Mouse (Mus musculus) stomach, embryonic 15.5 days (tissue): ENCODE results near the gene Scn8a. TPM values are rescaled to one million over a fixed set of nuclear protein-coding genes. Genes with fewer than 3 reads are reported as not detected.
A peak's percentile ranks its signal among the peaks of the same experiment; 100 is the strongest.

Experiments used
- ATAC-seq: fragments of 200-750 bp; cut with Nextera tagmentation; 2 replicates; pipeline ENCODE4 v1.8.0; 2017; ENCODE audit warnings: low read depth, moderate number of reproducible peaks, moderate TSS enrichment; ENCODE audit not compliant: insufficient read depth, low FRiP score
- H3K27ac ChIP-seq: fragments of 300-500 bp; sonication (generic); 2 replicates; pipeline ENCODE4 v1.5.1; 2015; ENCODE audit warnings: mild to moderate bottlenecking, inconsistent platforms
- H3K27me3 ChIP-seq: fragments of 300-500 bp; sonication (generic); replicated peaks from 2 replicates; pipeline ENCODE4 v1.6.1; 2015; ENCODE audit warnings: inconsistent platforms
- H3K36me3 ChIP-seq: fragments of 300-500 bp; sonication (generic); 2 replicates; pipeline ENCODE4 v1.6.1; 2015; ENCODE audit warnings: inconsistent platforms
- H3K4me1 ChIP-seq: fragments of 300-500 bp; sonication (generic); 2 replicates; pipeline ENCODE4 v1.6.1; 2015; ENCODE audit warnings: inconsistent platforms
- H3K4me2 ChIP-seq: fragments of 300-500 bp; sonication (generic); 2 replicates; pipeline ENCODE4 v1.6.1; 2015; ENCODE audit warnings: mild to moderate bottlenecking, inconsistent platforms
- H3K4me3 ChIP-seq: fragments of 300-500 bp; sonication (generic); replicated peaks from 2 replicates; pipeline ENCODE4 v1.5.1; 2015; ENCODE audit warnings: inconsistent platforms
- H3K9ac ChIP-seq: fragments of 300-500 bp; sonication (generic); 2 replicates; pipeline ENCODE4 v1.6.1; 2015; ENCODE audit warnings: inconsistent platforms
- H3K9me3 ChIP-seq: fragments of 300-500 bp; sonication (generic); 2 replicates; pipeline ENCODE4 v1.6.1; 2016; ENCODE audit warnings: inconsistent platforms
- WGBS: fragments of 180-500 bp; shearing (Covaris S2); methylation state at CpG from one replicate; pipeline ENCODE4 v1.1.7; 2015; 5-methylcytosine and 5-hydroxymethylcytosine counted together
- polyA plus RNA-seq: library from polyadenylated mRNA; unstranded; fragments of >200 nt; fragmentation: Nextera tagmentation; extraction: Ambion mirVana; gene quantifications from 2 replicates; pipeline ENCODE4 v1.2.1, GENCODE M21; 2015

The Scn8a gene
- polyA plus RNA-seq, 1 experiment from 2014 or later, result 2.2 TPM

DNA sequence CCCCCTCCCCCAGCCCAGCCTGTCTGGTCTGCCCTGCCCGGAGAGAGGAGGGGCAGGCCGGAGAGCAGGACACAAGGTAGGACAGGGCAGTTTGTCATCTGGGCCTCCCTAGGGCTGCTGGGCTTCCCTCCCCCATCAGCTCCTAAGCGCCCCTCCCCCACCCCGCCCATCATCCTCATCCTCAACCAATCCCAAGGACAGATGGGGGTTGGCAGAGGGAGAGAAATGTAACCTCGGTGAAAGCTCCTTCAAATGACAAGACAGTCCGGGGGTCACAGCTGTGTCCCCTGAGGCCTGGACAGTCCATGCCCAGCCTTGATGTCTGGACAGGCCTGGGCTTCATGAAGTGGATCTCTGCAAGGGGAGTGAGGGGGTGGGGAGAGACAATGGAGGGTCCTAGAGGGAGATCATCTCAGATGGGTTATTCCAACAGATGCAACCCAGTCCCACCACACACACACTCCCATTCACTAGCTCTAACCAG, 196.7 kb downstream of the Scn8a start:
- Histone ChIP-seq H3K4me3 (no peak overlapping the region), H3K27ac (no peak overlapping the region)

DNA sequence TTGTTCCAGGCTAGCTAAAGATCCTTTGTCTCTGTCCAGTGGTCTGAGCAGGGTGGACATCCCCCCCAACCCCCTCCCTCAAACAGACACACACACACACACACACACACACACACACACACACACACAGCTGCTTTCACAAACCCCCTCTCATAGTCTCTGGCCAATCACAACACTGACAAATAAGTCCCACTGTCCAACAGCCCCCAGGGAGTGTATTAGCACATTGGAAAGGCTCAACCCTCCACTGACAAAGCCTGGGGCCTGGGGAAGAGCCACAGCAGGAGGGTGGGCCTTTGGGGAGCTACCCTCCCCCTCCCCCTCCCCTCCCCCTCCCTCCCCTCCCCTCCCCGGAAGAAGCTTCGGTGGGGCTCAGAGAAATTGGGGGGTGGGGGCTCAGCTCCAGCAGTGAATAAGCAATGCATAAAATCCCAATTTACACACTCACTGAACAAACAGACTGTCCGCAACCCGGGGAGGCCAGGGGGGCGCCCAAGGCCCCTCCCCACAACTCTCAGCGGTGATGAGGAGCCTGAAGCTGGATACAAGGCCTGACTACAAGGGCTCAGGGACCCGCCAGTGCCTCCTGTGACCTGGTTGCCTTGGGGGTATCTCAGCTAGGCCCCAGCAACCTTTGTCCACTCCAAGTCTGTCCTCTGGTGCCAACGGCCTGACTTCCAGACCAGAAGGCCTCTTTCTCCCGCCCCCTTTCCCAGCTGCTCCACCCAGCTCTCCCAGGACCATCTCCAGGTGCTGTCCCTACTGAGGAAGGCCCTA, 197.4 kb downstream of the Scn8a start:
- H3K27ac ChIP-seq, result peak overlapping the region; percentile 40; the same call in 1 of the 2 replicates
- H3K4me1 ChIP-seq, result peaks cover 69% of the 10 kb centered on the region
- H3K4me3 ChIP-seq, result no peak overlapping the region
- H3K27me3 ChIP-seq, result no peaks in the 10 kb centered on the region
- no peak overlapping the region for H3K4me2 ChIP-seq
- no peak overlapping the region for H3K9ac ChIP-seq
- no peaks in the 10 kb centered on the region for H3K9me3 ChIP-seq
- no peak for ATAC-seq
- WGBS, result 32% methylated on average over 7 of the region's 9 CpGs
- H3K36me3 ChIP-seq, result no peaks in the 10 kb centered on the region

More for the DNA sequence above, 196.7 kb downstream of the Scn8a start:
- no peak for ATAC-seq
- Histone ChIP-seq H3K9ac (no peak overlapping the region), H3K4me1 (peaks cover 66% of the 10 kb centered on the region), H3K9me3 (no peaks in the 10 kb centered on the region), H3K36me3 (no peaks in the 10 kb centered on the region), H3K27me3 (no peaks in the 10 kb centered on the region), H3K4me2 (0 out of 2 replicates have a peak overlapping the region, but pooled peaks have one; percentile 2)
- 29% methylated on average over 6 of the region's 6 CpGs for WGBS

DNA sequence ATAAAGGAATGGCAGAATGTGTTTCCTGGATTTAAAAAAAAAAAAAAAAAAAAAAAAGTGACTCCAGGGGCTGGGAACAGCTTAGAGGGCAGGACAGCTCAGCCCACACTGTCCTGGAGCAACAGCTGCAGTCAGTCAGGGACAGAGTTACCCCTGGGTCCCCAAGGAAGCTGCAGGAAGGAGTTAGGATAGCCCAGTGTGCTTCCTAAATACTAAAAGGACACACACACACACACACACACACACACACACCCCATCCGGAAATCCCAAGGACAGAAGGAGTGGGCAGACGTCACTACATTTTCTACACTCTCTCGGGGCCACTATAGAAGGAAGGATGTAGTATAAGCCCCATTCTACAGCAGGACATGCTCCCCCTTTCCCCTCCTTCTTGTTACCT, 198.4 kb downstream of the Scn8a start:
- no peak for ATAC-seq
- Histone ChIP-seq H3K4me2 (no peak overlapping the region), H3K4me1 (peaks cover 69% of the 10 kb centered on the region), H3K27ac (peak overlapping the region; percentile 18; the same call in 1 of the 2 replicates), H3K4me3 (no peak overlapping the region), H3K9ac (no peak overlapping the region), H3K9me3 (no peaks in the 10 kb centered on the region), H3K27me3 (no peaks in the 10 kb centered on the region), H3K36me3 (no peaks in the 10 kb centered on the region)
- WGBS, result 30% methylated on average over 3 of the region's 3 CpGs

DNA sequence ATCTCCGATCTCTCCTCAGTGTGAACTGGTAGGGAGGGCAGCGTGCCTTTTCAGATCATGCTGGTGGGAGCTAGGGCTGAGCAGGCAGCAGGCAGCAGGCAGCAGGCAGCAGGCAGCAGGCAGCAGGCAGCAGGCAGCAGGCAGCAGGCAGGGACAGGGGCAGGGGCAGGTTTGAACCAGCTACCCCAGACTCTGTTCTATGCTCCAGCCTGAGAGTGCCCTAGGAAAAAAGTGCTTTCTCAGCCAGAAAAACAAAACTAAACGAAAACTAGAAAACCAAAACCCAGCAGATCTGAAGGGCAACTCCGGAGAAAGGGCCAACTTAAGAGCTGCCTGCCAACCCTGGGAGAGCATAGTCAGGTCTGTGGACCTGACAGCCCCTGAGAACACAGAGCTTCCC, 199.0 kb downstream of the Scn8a start:
- no peaks in the 10 kb centered on the region for H3K36me3 ChIP-seq
- peak overlapping the region; percentile 18; the same call in 1 of the 2 replicates for H3K27ac ChIP-seq
- H3K4me3 ChIP-seq, result no peak overlapping the region
- H3K9ac ChIP-seq, result no peak overlapping the region
- peaks cover 71% of the 10 kb centered on the region for H3K4me1 ChIP-seq
- no peak overlapping the region for H3K4me2 ChIP-seq
- H3K27me3 ChIP-seq, result no peaks in the 10 kb centered on the region
- ATAC-seq, result no peak
- no peaks in the 10 kb centered on the region for H3K9me3 ChIP-seq
- 69% methylated on average over 4 of the region's 4 CpGs for WGBS

DNA sequence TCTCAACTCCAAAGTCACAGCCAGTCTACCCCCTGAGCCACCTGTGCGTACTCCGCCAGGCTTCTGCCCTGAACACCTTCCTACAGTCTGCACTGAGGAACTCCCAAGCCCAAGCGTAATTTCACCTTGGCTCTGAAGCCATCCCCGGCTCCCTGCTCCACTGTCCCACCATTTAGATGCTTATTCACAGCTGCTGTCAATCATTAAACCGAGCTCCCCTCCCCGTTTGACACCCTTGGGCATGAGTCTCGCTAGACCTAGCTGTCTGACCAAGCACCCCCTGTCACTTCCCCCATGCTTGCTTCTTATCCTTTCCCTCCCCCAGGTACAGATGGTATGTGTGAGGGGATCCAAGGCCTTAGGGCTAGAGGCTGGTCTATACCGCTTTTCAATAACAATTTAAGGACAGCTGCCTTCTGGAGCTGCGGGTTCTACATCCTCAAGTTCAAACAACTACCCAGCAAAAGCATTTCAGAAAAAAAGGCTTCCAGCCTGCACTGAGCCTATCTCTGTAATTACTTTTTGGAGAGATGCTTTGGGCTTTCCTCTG, 200.1 kb downstream of the Scn8a start:
- Histone ChIP-seq H3K9ac (no peak overlapping the region), H3K9me3 (no peaks in the 10 kb centered on the region), H3K4me3 (no peak overlapping the region), H3K27ac (peak overlapping the region; percentile 83), H3K4me1 (peaks cover 71% of the 10 kb centered on the region), H3K4me2 (peak overlapping the region; percentile 6; the same call in 1 of the 2 replicates), H3K36me3 (no peaks in the 10 kb centered on the region), H3K27me3 (no peaks in the 10 kb centered on the region)
- 50% methylated on average over 9 of the region's 9 CpGs for WGBS
- ATAC-seq, result no peak

DNA sequence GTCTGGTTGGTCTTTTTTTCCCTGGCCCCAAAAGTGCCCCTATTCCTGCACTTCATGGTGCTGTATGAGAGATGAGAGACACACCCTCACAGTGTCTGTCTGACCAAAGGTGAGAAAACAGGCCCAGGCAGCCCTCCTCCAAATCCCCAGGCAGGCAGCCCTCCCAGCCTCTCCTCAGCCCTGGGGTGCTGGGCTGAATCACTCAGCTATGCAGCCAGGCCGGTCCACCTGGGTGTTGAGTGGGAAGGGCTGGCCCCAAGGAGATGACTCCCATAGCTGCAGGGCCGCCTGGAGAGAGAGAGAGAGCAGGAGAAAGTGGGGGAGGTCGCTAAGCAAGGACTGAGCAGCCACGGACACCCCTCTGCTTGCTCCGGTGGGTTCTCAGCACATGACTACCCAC, 201.1 kb downstream of the Scn8a start:
- Histone ChIP-seq H3K9me3 (no peaks in the 10 kb centered on the region), H3K4me2 (peak overlapping the region; percentile 6; the same call in 1 of the 2 replicates), H3K4me3 (no peak overlapping the region), H3K27ac (peak overlapping the region; percentile 83), H3K9ac (no peak overlapping the region; the same call in 1 of the 2 replicates), H3K4me1 (peaks cover 66% of the 10 kb centered on the region), H3K27me3 (no peaks in the 10 kb centered on the region), H3K36me3 (no peaks in the 10 kb centered on the region)
- ATAC-seq, result peak; percentile 67
- WGBS, result 36% methylated on average over 5 of the region's 5 CpGs

DNA sequence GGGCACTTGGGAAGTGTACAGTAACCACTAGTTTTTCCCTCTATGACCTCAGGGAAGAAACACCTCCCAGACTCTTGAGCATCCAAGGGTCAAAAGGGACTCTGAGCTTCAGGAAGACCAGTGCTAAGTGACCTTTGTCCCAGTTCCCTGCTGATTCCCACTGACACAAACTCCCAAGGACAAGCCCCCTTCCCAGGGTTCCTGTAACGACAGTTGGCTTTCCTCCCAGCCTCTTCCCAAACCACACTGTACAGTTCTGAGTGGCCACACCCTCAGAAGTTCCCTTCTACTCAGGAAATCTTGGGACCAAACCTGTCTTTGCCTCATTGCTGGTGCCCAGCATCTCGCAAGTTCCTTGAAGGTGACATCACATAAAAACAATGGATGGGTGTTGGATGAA, 203.1 kb downstream of the Scn8a start:
- no peak overlapping the region for H3K27ac ChIP-seq
- peaks cover 60% of the 10 kb centered on the region for H3K4me1 ChIP-seq
- 59% methylated on average over 2 of the region's 2 CpGs for WGBS

DNA sequence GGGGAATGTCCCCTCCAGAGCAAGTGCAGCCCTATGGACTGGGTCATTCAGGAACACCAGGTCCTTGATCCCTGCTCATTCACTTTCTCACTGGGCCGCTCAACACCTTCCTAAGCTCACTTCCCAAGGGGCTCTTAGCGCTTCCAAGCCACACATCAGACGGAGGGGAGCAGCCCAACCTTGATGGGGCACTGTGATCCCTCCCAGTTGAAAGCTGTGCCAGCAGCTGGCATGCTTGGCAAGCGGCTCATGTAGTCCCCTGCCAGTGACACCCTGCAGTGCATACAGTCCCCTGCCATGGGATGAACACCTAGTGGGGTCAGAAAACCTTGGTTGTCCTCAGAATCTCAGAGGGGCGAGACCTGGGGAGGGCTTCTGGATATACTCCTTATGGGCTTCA, 204.4 kb downstream of the Scn8a start:
- 79% methylated on average over 5 of the region's 5 CpGs for WGBS
- Histone ChIP-seq H3K9me3 (no peaks in the 10 kb centered on the region), H3K27ac (no peak overlapping the region), H3K27me3 (no peaks in the 10 kb centered on the region), H3K4me3 (no peak overlapping the region), H3K4me1 (peaks cover 53% of the 10 kb centered on the region), H3K36me3 (no peaks in the 10 kb centered on the region), H3K4me2 (no peak overlapping the region), H3K9ac (no peak overlapping the region)
- ATAC-seq, result no peak

More for the DNA sequence above, 203.1 kb downstream of the Scn8a start:
- no peaks in the 10 kb centered on the region for H3K27me3 ChIP-seq
- H3K9me3 ChIP-seq, result no peaks in the 10 kb centered on the region
- no peaks in the 10 kb centered on the region for H3K36me3 ChIP-seq
- no peak overlapping the region for H3K4me3 ChIP-seq
- no peak for ATAC-seq
- H3K9ac ChIP-seq, result no peak overlapping the region
- no peak overlapping the region for H3K4me2 ChIP-seq

DNA sequence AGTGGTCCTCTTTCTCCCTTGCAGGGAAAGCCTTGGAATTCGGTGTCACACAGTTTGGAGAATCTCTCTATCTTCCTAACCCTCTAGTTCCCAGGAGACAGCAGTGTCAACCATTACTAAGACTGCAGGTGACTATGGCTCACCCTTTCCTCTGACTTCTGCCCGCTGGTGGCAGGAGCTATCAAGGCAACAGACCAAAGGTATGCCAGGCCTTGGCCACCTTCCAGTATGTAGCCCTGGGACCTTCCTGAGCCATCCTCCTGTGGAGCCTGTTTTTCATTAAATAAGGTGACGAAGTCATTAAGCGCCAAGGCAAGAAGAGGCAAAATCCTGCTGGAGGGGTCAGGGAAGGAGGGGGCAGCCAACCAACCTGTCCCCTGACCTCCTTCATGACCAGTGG, 205.5 kb downstream of the Scn8a start:
- WGBS, result 78% methylated on average over 4 of the region's 4 CpGs
- no peaks in the 10 kb centered on the region for H3K27me3 ChIP-seq
- no peak for ATAC-seq
- peaks cover 47% of the 10 kb centered on the region for H3K4me1 ChIP-seq
- H3K9ac ChIP-seq, result no peak overlapping the region
- H3K36me3 ChIP-seq, result no peaks in the 10 kb centered on the region
- H3K4me2 ChIP-seq, result no peak overlapping the region
- no peak overlapping the region for H3K27ac ChIP-seq
- H3K9me3 ChIP-seq, result no peaks in the 10 kb centered on the region
- no peak overlapping the region for H3K4me3 ChIP-seq

DNA sequence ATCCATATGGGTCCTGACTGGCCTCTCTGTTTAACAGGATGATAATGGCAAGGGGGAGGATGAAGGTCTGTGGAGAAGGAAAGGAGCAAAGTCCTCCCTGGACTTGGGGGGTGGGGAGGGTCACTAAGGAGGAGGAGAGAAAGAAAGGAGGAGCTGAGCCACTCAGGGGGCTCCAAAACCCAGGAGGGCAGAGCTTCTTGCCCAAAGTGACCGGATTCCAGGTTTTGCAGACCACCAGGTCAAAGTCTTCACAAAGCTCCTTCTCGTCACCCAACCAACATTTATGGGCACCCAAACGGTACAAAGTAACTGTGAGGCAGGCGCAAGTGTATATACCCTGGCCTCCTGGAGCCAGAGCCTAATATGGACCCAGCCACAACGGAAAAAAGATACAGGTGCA, 206.0 kb downstream of the Scn8a start:
- 59% methylated on average over 5 of the region's 5 CpGs for WGBS
- H3K9ac ChIP-seq, result no peak overlapping the region
- no peaks in the 10 kb centered on the region for H3K27me3 ChIP-seq
- peak overlapping the region; percentile 83 for H3K4me2 ChIP-seq
- H3K4me3 ChIP-seq, result peak overlapping the region; percentile 6; the same call in 1 of the 2 replicates
- no peaks in the 10 kb centered on the region for H3K36me3 ChIP-seq
- no peaks in the 10 kb centered on the region for H3K9me3 ChIP-seq
- H3K4me1 ChIP-seq, result peaks cover 42% of the 10 kb centered on the region
- no peak overlapping the region for H3K27ac ChIP-seq
- ATAC-seq, result no peak

DNA sequence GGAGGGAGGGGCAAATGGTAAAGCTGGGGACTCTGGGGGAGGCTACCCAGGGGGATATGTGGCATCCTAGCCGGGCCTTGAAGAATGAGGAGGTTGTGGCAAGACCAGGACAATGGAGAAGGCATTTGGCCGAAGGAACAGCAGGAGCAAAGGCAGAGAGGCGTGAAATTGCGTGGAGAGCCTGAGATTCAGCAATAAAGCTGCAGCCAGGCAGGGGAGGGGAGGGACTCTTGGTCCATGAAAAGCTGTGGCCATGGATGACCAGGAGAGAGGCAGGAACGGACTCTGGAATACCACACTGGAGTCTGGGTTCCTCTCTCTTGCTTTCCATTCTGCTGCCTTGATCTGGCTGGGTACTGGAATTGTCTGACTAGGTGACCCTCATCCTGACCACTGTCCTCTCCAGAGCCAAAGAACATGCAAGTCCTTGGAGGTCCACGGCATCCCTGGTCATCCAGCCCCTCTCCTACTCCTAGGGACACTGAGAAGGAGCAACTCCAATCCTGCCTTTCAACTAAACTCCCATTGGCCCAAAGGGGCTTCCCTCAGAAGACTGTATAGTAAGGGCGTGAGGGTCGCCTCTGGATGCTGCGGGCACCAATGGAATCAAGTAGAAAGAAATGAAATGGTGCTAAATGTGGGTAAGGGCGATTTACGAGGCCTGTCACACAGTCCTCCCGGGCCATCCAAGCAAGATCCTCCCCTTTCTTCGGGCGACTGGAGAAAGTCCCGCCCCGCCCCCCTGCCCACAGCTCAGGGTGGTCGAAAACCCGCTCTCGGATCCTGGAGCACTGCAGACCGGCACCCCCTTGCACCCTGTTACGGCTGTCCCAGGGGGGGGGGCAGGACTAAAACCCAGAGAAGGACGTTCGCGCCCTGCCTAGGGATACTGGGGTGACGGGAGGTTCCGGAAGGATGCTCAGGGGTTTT, 206.7 kb downstream of the Scn8a start:
- Histone ChIP-seq H3K27me3 (no peaks in the 10 kb centered on the region), H3K9me3 (no peaks in the 10 kb centered on the region), H3K9ac (no peak overlapping the region; the same call in 1 of the 2 replicates), H3K4me3 (peak overlapping the region; percentile 79), H3K27ac (no peak overlapping the region), H3K4me1 (peaks cover 38% of the 10 kb centered on the region), H3K4me2 (peak overlapping the region; percentile 83), H3K36me3 (no peaks in the 10 kb centered on the region)
- 20% methylated on average over 26 of the region's 26 CpGs for WGBS
- no peak for ATAC-seq
